21 mouse cellular contexts compared by ENCODE assay signal in genomic region chr8:77188298-77188697, GRCm38 (mm10).
"Had no signal": no experiment of that assay in that cellular context is flagged by ENCODE, and none has a peak within 500 bp of the region (broad histone marks: within the 10 kb centered on the region; RNA-seq: fewer than 3 reads in every experiment).

No protein-coding gene starts in this region.

- H3K4me1 ChIP-seq: liver, embryonic 12.5 days; liver, embryonic 15.5 days; lung, embryonic 15.5 days; megakaryocyte, embryonic 14.5 days; midbrain, embryonic 10.5 days; midbrain, embryonic 13.5 days had no signal

- H3K9me3 ChIP-seq: liver, embryonic 12.5 days; liver, embryonic 15.5 days; lung, embryonic 15.5 days; midbrain, embryonic 10.5 days; midbrain, embryonic 13.5 days; neural tube, embryonic 13.5 days had no signal

- ATAC-seq: liver, embryonic 12.5 days; midbrain, embryonic 13.5 days; midbrain, embryonic 16.5 days had no signal

- H3K4me2 ChIP-seq: liver, embryonic 12.5 days; liver, embryonic 15.5 days; lung, embryonic 15.5 days; midbrain, embryonic 13.5 days; neural tube, embryonic 13.5 days had no signal

- H3K27me3 ChIP-seq: liver, embryonic 12.5 days; liver, embryonic 15.5 days; lung, embryonic 15.5 days; megakaryocyte, embryonic 14.5 days; midbrain, embryonic 13.5 days; neural tube, embryonic 13.5 days had no signal

- H3K27ac ChIP-seq: kidney, postnatal 0 days; liver, embryonic 12.5 days; liver, embryonic 15.5 days; lung, embryonic 15.5 days; midbrain, embryonic 10.5 days; midbrain, embryonic 13.5 days; neural tube, embryonic 13.5 days had no signal

- H3K4me3 ChIP-seq: layer of hippocampus, adult 2 months; liver, embryonic 12.5 days; liver, embryonic 15.5 days; lung, embryonic 15.5 days; megakaryocyte, embryonic 14.5 days; midbrain, embryonic 10.5 days; midbrain, embryonic 13.5 days; myocyte; neural tube, embryonic 13.5 days had no signal

- DNase-seq: kidney, postnatal 25 days; liver; lung, adult 18-20 months; lung, postnatal 10 days; lung, postnatal 36 days; retina, postnatal 1 day; right cerebral cortex, postnatal 25 days; spleen, adult 18-20 months; thymus, adult 18-20 months; thymus, postnatal 36 days had no signal

- H3K36me3 ChIP-seq: liver, embryonic 12.5 days; liver, embryonic 15.5 days; lung, embryonic 15.5 days; midbrain, embryonic 10.5 days; midbrain, embryonic 13.5 days; neural tube, embryonic 13.5 days had no signal

- H3K9ac ChIP-seq: liver, embryonic 12.5 days; liver, embryonic 15.5 days; lung, embryonic 15.5 days; midbrain, embryonic 13.5 days; neural tube, embryonic 13.5 days had no signal
